Mouse (Mus musculus) thymus, postnatal 0 days (tissue): ENCODE measurements around the gene Kif26a. TPM values are rescaled to one million over a fixed set of nuclear protein-coding genes. Genes with fewer than 3 reads are reported as not detected.
A peak's percentile ranks its signal among the peaks of the same experiment; 100 is the strongest.

Experiments
- DNase-seq: peaks from one replicate; pipeline ENCODE4 v3.0.0-alpha.2; 2015; ENCODE audit warnings: low spot score
- microRNA counts: library from miRNA; unstranded; fragments of <30 nt; microRNA quantifications from one replicate; lab custom pipeline; 2015
- microRNA-seq: library from miRNA; unstranded; fragments of <30 nt; microRNA quantifications from one replicate; pipeline ENCODE4, GENCODE M21; 2016; ENCODE audit warnings: borderline number of aligned reads
- polyA plus RNA-seq: library from polyadenylated mRNA; unstranded; fragments of >200 nt; fragmentation: Nextera tagmentation; extraction: Ambion mirVana; gene quantifications from 2 replicates; pipeline ENCODE4 v1.2.1, GENCODE M21; 2015

Kif26a gene
- polyA plus RNA-seq, 1 experiment from 2014 or later: 0.92 TPM

- no peak for DNase-seq
These were observed 69.5 kb downstream of the Kif26a start for GRCm38 (mm10) chr12:112215545-112215944.

DNA sequence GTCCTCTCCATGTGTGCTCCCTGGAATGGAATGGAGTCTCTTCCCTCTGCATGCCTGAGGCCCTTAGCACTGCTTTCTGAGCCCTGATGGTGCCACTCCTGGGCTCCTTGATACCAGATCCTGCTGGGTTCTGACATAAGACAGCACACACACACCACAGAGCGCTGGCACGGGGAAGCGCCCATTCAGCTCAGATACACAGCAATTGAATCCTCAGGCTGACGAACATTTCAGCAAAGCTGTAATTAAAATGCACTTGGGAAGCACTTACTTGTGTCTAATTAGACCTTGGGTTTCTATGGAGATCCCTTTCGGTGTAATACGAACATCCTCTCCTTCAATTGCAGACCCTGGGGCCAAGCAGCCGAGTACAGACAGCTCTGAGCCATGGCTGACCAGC is 71.0 kb downstream of the Kif26a start:
- no peak for DNase-seq

DNA sequence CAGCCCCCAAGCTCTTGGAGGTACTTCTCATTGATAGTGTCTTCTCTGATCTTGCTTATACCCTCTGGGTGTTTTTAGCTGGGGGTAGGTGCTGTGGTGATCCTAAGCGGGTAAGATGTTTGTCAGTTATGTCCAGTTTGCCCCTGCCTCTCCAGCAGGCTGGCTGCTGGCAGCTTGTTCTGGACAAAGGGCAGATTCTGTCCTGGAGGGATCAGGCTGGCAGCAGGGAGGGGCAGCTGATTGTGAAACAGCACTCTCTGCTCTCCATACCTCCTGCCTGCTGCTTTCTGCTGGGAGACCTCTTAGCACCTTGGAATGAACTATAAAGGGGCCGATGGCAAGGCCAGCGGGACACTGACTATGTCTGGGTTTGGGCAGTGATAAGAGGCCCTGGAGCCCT is 71.7 kb downstream of the Kif26a start:
- DNase-seq: no peak

DNA sequence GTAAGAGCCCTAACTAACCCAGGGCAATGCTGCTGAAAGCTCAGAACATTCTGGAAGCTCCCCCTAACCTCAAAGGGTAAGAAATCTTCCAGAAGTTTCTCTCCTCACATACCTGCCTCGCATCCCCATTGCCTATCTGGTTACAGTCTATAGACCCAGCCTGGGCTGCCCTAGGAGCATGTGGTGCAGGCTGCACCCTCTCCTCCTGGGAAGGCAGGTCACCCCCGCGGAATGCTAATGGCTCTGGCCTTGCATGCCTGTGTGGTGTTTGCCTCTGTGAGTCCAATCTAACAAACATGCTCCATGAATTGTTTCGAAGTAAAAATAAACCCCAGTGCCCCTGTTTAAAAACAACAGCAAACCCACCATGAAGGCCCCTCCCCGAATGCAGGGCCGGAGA is 75.3 kb downstream of the Kif26a start:
- no peak for DNase-seq

GRCm38 (mm10) chr12:112221754-112222439 is 75.9 kb downstream of the Kif26a start:
- no peak for DNase-seq

DNA sequence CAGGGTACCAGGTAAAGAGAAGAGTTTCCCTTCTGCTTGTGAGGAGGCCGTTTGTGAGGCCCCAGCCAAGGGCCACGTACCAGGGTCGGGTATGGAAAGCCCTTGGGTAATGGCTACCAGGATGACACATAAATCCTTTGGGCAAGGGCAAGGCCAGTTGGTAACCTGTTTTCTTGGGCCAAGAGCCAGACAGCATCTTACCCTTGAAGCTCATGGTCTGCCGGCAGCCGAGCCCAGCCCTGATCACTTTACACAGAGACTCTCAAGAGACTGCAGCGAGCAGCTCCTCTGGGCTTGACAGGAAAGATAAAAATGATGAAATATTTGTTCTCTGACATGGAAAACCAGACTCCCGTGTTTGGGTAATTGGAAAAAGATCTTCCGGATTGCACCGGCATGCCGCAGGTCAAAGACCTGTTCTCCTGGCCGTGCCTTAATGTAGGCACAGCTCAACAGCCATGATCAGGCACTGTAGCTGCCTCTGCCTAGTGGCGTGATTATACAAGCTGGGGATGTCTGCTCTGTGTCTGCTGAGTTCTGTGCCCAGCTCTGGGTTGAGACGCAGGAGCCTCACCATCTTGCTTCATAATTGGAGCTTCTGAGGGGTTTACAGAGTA is 77.8 kb downstream of the Kif26a start:
- no peak for DNase-seq

- no peak for DNase-seq
These were observed 80.2 kb downstream of the Kif26a start for GRCm38 (mm10) chr12:112226238-112226637.

DNA sequence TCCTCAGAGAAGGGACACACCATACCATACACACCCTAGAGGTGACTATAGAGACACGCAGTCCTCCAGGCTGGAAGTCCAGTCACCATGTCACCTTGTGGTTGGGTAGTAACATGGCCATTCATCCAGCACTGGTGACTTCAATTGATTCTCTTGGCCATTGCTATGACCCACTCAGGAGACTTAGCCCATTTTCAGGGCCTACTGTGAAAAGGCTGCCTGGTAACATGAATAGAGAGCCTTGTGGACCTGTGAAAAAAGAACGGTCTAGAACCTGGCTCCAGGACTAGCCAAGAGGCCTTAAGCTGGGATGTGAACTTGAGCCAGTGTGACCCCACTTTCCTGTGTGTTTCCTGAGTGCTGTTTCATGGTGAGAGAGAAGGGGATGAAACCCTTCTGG is 80.6 kb downstream of the Kif26a start:
- no peak for DNase-seq

DNA sequence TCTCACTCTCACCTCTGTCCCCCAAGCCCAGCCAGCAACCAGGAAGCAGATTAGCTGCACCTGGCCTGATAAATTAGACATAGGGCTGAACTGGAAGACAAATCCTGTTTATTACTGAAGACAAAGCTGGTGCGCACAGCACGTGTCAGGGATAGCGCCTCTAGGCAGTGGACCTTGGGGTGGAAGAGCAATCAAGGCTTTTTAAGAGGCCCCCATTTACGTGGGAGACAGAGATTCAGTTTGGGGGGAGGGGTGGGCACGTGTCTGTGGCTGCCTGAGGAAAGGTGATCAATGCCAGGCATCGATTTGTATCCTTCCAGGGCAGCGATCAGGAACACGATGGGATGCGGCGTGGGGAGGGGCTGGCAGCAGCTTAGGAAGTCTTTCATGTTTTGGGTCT is 83.1 kb downstream of the Kif26a start:
- DNase-seq: no peak

- DNase-seq: no peak
These were observed 84.2 kb downstream of the Kif26a start for GRCm38 (mm10) chr12:112230196-112230595.

MicroRNAs encoded within 50 kb of the gene (microRNA counts, 519-probe panel; counts per million panel counts)
- 473 counts per million, percentile 71 among the panel's probes with 10 or more counts for microRNA mmu-miR-203 (lab: Ali Mortazavi, UCI)

Small RNAs within 50 kb of the gene (microRNA-seq; reads per million reads assigned to microRNA genes)
- gene Mir203 (4,150 reads per million, percentile 85 among the genes with 10 or more reads in this experiment), gene Mir3073a (not detected), gene Mir3073b (not detected)

Other genes with a start within 250 kb of the Kif26a start
- gene Ppp1r13b, start 238.1 kb upstream of the Kif26a start, polyA plus RNA-seq: 17.0 and 18.3 TPM in 2 replicates
- 879 and 927 TPM in 2 replicates for gene Atp5mpl, start 179.2 kb upstream of the Kif26a start, polyA plus RNA-seq
- 0.12 and 0.16 TPM in 2 replicates for gene Tdrd9, start 174.6 kb upstream of the Kif26a start, polyA plus RNA-seq
- not detected in 2 replicates for gene Rd3l, start 164.9 kb upstream of the Kif26a start, polyA plus RNA-seq
- gene Aspg, start 39.5 kb upstream of the Kif26a start, polyA plus RNA-seq: 0.82 and 0.85 TPM in 2 replicates